Mouse (Mus musculus) cerebellum, adult (tissue): Measurements from ENCODE around the gene Kmt2c.
"Not testable (repeated sequence)": the region's sequence is repeated elsewhere in the genome, so short reads cannot be mapped to it uniquely, and the experiment has no call there.

Experiments used
- ATAC-seq: cut with Nextera tagmentation; 2 replicates; pipeline ENCODE4 v1.9.2; 2017; ENCODE audit warnings: mild to moderate bottlenecking, moderate library complexity, mixed read lengths; ENCODE audit not compliant: insufficient number of reproducible peaks, low FRiP score, low TSS enrichment

Gene Kmt2c

DNA sequence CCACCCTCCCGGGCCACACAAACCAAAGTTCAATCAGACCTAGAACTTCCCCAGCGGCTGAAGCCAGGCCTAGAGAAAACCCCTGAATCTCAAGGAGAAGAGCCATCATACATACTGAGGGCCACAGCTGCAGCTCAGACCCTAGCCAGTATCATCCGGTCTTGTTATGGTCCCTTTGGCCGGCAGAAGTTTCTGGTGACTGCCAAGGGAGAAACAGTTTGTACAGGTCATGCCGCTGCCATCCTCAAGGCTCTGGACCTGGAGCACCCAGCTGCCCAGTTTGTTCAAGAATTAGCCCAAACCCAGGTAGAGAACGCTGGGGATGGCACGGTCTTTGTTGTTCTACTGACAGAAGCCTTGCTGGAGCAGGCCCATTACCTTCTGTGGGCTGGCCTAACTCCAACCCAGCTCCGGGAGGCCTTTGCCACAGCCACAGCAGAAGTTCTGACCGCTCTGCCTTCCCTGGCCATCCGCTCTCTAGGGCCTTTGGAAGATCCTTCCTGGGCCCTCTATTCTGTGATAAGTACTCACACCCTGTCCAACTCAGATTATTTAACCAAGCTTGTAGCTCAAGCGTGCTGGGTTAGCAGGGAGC is 17.8 kb upstream of the Kmt2c start:
- no peak for ATAC-seq

DNA sequence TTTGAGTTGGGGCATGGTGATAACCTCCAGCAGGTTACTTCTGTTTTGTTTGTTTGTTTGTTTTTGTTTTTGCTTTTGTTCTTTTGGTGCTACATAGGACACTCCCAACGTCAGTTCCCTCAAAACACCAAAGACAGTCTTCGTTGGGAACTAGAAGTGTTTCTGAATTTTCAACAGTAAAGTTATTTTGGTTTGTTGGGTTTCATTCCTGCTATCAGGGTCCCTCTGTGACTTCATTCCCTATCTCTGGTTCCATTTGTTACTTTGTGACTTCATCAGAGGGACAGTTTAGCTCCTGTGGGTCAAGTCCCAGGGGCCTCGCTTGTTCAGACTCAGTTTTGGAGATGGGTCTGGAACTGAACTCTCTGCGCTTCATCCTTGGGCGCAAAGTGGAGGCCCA is 17.2 kb upstream of the Kmt2c start, which contains the start of gene Cct8l1:
Gene Cct8l1, plus strand, starts transcription at position 301 of the 400 bp plus-strand sequence.
- ATAC-seq = no peak

DNA sequence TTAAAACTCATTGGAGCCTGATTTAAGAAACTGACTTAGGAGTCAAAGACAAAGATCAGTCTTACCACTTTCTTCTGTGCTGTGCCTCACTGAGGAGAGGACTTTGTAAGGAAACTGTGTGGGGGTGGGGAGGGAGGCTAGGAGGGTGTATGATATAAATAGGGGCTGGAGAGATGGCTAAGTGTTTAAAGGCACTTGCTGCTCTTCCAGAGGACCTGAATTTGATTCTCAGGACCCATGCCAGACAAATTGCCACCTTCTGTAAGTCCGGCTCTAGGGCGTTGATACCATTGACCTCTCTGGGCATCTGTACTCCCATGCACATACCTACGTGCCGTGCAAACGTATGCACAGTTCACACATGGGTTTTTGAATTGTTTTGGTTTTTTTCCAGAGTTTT is 7.5 kb upstream of the Kmt2c start:
- ATAC-seq = no peak

DNA sequence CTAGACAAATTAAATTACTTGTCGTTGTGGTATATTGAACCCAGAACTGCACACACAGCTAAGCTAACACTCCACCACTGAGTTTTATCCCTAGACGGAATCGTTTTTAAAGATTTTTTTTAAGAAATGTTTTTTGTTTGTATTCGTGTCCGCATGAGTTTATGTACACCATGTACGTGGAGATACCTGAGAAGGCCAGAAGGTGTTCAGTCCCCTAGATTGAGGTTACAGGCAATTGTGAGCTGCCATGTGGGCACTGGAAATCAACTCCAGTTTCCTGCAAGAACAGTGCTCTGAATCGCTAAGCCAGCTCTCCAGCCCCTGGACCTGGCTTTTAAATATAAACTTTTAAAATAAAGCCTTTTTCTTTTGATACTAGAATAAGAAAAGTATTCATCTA is 2.1 kb upstream of the Kmt2c start:
- no peak for ATAC-seq

DNA sequence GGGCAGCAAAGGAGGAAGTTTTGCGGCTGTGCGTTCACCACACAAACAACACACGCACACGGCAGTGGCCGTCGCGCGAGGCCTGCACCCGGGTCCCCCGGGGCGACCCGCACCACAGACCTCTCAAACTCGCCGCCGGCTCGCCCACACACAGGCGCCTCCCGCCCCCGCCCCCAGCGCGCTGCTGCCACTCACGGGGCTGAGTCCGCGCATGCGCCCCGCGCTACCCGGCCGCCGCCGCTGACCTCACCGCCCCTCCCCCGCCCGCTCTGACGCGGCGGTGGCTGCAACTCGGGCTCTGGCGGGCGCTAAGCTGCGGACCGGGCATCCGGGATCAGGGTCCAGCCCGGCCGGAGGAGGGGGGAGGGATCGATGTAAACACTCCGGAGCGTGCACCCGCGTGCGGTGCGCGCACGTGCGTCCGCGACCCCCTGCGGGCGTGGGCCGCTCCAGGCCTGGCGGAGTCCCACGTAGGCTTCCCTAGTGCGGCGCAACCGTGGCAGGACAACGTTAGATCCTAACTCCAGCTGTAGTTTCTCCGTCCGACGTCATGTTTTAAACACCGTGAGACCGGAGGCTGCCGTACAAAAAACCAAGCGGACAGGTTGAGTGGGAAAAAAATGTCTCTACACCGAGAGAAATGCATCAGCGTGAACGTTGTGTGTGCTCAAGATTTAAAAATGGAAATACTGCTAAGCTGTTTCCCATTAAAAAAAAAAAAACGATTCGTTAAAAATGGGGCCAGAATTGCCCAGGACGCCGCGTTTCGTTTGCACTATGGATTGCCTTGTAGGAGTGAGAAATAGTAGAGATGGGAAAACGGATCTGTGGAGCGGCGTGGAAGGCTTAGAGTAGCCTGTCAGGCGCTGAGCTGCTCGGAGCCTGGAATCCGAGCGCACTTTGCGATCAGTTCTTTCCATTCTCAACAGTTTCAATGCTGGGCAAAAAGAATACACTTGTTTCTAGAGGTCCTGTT is 1.1 kb upstream of the Kmt2c start:
- ATAC-seq = peak; percentile 90

DNA sequence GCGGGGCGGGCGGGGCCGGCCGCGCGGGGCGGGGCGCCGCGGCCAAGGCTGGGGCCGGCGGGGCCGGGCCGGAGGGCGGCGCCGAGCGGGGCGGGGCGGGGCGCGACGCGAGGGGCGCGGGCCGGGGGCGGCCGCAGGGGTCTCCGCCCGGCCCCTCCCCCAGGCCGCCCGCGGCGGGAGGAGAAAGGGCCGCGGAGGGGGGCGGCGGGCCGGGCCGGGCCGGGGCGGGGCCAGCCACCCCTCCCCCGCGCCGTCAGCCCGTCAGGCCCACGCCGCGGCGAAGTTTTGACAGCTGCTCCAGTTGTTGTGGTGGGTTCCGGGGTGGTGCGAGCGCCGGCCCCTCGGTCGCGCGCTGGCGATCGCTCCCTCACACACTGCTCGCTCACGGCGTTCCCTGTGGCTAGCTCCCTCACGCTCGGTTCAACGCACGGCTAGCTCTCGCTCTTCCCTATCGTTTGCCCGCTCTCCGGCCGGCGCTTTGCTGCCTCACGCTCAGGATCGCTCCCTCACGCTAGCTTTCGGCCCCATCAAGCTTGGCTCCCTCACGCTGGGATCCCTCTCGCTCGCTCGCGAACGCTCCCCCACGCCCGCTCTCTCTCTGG is 339 bp upstream of the Kmt2c start:
- ATAC-seq = peak; percentile 49; the same call in 1 of the 2 replicates

DNA sequence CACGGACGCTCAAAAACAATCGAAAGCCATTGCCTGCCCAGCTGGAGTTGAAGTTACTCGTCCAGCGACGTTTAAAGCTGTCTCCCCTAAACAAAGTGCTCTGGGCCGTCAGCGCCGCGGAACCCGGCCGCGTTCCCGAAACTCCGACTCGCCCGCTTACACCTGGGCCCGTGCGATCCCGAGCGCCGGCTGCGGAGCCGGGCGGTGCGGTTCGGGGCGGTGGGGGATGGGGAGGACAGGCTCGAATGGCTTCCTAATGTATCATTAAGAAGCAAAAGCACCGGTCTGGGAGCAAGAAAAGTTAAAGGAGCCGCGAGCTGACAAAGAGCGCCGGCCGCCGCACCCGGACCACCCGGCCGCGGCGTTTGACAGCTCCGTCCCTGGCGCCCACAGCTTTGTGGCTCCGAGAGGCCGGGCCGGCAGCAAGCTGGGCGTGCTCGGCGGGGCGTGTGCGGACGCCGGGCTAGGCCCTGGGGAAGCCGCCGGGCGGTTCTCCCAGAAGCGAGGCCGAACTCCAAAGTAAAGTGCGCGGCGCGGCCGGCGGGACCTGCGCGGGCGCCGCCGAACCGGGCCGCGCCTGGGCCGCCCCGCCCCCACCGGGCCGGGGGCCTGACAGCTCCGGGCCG is 750 bp downstream of the Kmt2c start:
- 0 out of 2 replicates have a peak, but pooled peaks have one; percentile 4 for ATAC-seq

DNA sequence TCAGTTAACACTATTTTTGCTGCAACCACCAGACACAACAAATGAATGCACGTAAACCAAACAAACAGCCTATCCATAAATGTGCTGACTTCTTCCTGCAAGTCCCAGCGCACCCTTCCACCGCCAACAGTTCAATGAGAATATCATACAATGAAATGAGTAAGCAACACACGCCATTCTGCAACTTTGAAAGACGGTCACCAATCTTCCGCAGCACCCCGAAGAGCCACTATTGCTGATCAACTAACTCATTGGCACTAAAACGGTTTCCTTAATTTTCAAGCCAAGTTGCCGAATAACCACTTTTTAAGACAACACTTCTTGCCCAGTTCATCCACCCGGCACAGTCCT is 1.2 kb downstream of the Kmt2c start:
- no peak for ATAC-seq

DNA sequence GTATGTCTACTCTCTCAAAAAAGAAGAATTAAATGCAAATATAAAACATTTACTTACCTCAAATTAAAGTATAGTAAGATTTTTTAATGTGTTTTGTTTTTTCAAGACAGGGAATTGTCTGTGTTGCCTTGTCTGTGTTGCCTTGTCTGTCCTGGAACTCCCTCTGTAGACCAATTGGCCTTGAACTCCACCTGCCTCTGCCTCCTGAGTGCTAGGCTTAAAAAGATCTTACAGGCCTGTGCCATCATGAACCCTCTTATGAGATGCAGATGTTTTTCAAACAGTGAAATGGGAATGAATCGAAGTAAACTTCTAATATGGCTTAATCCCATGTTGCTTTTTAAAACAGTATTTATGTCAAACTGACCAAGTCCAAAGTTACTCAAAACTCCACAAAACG is 1.9 kb downstream of the Kmt2c start:
- ATAC-seq = no peak

DNA sequence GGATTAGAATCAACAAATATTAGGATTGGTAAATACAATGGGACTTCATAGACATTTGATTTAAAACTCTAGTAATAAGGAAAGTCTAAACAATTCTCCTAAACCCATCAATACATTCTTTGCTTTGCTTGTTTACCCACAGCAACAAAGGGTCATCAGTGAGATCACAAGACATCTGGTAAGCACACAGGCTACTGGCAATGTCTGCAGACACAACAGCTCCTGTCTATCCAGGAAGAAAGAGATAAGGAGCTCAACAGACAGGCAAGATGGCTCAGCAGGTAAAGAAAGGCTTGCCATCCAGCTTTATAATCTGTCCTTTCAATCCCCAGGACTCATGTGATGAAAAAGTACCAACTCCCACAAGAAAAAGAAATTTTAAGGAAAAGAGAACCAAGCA is 19.7 kb downstream of the Kmt2c start:
- no peak for ATAC-seq

DNA sequence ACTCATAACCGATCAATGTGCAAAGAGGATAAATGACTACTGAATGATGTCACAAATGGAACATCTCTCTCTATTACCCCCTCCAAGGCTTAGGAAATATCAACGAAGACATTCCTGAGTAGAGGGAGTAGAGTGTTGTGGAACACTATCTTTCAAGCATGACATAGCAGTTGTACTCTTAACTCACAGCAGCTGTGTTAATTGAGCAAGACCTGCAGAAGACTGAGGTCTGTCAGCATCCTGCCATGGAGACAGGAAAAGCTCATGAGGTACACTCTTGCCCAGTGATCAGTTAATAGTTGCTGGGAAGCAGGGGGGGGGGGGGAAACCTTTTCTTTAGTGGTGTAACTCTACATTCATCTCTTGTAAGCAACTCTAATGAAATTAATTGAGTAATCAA is 22.8 kb downstream of the Kmt2c start:
- no peak for ATAC-seq

DNA sequence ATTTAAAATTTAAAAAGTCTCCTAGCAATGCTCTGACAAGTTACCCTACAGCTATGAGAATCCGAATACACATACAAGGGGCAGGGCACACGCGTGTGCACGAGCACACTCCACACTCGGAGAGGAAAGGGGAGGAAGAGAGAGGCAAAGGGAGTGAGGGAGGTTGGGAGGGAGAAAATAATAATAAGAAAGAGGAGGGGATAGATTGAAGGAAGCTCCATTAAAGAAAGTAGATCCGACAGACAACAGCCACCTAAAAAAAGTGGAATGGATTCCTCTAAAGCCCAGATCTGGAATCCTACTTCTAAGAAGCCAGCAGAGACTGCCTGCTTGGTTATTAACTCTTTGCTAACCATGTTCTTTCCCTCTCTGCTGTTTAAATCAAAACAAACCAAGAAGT is 26.5 kb downstream of the Kmt2c start:
- no peak for ATAC-seq

DNA sequence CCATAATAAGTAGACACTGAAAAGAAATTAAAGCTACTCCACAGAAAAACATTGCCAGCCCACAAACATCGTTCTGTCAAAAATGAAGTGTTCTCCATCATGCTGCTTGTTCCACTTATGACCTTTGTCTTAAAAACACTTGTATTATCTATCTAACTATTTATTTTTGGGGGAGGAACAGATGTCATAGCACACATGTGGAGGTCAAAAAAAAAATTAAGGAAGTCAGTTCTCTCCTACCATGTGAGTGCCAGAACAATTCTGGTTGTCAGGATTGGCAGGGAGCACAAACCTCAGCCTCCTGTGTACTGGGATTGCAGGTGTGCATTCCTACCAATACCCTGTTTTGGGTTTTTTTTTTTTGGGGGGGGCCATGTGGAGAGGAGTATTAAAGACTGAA is 36.6 kb downstream of the Kmt2c start:
- no peak for ATAC-seq

DNA sequence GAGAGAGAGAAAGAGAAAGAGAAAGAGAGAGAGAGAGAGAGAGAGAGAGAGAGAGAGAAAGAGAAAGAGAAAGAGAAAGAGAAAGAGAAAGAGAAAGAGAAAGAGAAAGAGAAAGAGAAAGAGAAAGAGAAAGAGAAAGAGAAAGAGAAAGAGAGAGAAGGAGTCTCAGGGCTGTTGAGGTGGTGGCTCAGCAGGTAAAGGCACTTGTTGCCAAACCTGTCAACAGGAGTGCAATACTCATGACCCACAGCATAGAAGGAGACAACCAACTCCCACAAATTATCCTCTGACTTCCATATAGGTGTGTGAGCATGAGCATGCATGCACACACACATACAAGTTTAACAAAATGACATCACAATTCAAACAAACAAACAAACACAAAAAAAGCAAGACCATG is 43.2 kb downstream of the Kmt2c start:
- ATAC-seq = not testable (repeated sequence)

DNA sequence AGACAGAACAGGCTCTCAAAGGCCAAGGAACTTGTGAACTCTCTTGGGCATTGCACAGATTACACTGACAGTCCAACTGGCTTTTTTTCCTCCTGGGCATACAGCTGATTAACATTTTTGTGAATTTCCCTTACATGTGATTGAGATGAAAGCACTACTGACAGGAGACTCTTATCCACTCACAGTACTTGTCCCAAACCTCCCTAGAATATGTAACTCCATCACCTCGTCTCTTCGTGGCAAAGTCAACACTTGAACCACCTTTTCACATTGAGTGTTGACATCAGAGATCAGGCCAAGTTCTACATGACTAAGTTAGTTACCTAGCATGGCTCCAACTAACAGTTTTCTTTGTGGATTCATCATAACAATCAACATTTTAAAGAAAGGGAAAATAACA is 45.9 kb downstream of the Kmt2c start:
- ATAC-seq = no peak

DNA sequence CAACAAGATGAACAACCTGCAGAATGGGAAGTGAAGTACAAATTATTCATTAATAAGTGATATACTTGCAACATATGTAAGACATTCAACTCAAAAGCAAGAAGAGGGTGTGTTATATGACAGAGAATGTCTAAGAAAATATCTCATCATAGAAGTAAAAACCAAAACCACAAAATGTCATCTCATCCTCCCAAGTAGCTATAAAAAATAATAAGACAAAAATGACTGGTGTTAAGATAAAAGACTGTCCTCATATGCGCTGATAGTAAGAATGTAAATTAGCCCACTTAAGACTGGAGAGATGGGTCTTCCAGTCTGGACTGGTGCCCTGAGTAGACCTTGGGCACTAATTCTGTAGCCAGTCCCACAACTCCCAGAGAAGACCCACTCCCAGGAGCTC is 61.1 kb downstream of the Kmt2c start:
- ATAC-seq = no peak

DNA sequence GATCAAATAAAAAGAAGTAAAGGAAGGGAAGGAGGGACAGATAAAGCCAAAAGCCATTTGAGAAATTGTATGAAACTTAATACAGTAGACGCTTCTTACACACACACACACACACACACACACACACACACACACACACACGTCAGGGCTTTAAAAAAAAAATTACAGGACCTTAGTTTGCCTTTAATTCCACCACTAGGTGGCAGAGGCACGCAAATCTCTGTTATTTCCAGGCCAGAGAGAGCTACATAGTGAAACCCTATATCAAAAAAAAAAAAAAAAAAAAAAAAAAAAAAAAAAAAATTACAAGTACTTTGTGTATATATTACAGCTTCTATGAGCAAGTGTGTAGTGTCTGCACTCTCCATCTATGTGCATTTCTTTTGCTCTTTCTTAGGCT is 62.5 kb downstream of the Kmt2c start:
- ATAC-seq = 0 out of 2 replicates have a peak, but pooled peaks have one; percentile 20

DNA sequence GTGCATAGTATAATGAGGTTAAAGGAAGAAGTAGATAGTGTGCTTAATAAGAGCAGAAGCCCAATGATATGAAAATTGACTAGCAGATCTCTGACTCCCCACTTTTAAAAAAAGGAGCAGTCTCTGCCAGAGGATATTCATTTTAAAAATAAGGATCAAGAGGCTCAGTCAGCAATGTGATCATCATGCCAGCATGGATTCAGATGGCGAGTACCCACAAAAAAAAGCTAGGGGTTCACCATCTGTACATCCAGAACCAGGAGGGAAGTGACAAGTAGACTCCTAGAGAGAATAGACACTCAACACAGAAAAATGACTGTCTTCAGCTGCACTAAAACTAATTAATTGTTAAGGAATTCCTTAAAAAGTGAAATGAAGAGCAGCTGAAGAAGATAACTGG is 76.0 kb downstream of the Kmt2c start:
- ATAC-seq = no peak; the same call in 1 of the 2 replicates

DNA sequence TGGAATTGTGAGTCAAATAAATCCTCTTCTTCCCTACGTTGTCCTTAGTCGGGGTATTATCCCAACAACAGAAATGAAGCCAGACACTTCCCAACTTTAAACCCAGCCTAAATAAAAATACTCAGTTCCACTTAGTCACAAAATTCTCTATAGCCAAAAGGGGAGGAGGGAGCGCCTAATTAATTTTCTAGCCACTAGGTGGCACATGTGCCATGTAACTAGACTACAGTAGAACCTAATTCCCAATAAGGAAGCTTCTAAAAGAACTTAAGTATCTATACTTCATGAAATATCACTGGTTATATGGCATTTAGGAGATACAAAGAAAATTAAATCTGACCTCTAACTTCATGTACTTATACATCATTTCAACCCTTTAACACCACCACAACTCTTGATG is 78.0 kb downstream of the Kmt2c start:
- no peak for ATAC-seq

DNA sequence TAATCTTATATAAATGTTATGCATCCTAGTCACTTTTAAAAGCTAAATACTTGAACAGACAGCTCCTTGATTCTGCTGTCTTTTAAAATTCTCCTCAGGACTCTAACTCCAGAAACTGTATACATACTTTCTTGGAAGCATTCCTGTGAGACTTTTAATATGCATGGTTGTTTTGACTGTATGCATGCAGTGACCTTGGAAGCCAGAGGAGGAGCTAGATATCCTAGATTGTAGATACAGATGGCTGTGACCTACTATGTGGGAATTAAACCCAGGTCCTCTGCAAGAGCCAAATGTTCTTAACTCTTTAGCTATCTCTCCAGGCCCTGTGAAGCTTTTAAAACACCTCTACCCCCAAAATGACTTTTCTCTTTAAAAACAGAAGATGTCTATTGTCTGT is 83.2 kb downstream of the Kmt2c start:
- no peak for ATAC-seq

DNA sequence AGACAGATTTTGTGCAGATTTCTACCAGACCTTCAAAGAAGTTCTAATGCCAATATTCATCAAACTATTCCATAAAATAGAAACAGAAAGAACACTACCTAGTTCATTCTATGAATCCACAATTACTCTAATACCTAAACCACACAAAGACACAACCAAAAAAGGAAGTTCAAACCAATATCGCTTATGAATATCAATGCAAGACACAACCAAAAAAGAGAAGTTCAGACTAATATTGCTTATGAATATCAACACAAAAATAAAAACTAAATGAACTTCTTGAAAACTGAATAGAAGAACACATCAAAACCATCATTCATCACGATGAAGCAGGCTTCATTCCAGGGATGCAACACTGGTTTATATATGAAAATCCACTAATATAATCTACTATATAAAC is 101.9 kb downstream of the Kmt2c start:
- no peak for ATAC-seq
